Mouse (Mus musculus) heart, adult 2 months (tissue): ENCODE results near the gene Tspoap1.

Experiments used
- CTCF ChIP-seq: fragments of 200-600 bp; IDR thresholded peaks from 2 replicates; pipeline ENCODE4 v1.8.1; 2022; ENCODE audit warnings: antibody characterized with exemption, mild to moderate bottlenecking, moderate library complexity
- POLR2A ChIP-seq: fragments of 200-500 bp; IDR thresholded peaks from 2 replicates; pipeline ENCODE4 v1.6.1; 2011; ENCODE audit warnings: mild to moderate bottlenecking, low read depth, low read length, control low read depth; ENCODE audit not compliant: insufficient read depth

DNA sequence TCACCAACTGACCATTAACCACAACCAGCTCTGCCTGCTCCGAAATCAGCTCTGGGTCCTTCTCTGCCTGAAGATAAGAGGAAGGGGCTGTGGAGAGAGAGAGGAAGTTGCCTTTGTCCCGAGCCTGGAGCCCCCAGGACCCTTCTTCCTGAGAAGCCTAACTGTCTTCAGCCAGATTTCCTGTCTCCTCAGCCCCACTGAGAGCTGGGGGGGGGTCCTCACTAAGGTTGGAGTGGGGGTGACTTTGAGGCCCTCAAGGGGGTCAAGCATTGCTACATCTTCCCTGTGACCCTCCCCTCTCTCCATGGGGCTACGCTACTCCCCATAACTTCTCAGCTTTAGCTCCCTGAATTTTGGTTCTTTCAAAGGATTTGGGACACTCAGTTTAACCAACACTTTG is 33.1 kb downstream of the Tspoap1 start, which contains the start of gene Mpo:
- no peak for TF ChIP-seq CTCF
- TF ChIP-seq POLR2A = no peak
